Mouse (Mus musculus) intestine, embryonic 16.5 days (tissue): ENCODE data around the gene Gpha2. TPM values are rescaled to one million over a fixed set of nuclear protein-coding genes. Genes with fewer than 3 reads are reported as not detected.
A peak's percentile ranks its signal among the peaks of the same experiment; 100 is the strongest.

Experiments used
- ATAC-seq: fragments of 200-750 bp; cut with Nextera tagmentation; 2 replicates; pipeline ENCODE4 v1.8.0; 2017; ENCODE audit warnings: moderate TSS enrichment, moderate library complexity
- H3K27ac ChIP-seq: fragments of 300-500 bp; sonication (generic); 2 replicates; pipeline ENCODE4 v1.5.1; 2014; ENCODE audit warnings: mild to moderate bottlenecking, low read length
- H3K27me3 ChIP-seq: fragments of 300-500 bp; sonication (generic); replicated peaks from 2 replicates; pipeline ENCODE4 v1.6.1; 2014; ENCODE audit warnings: low read length, control low read depth, mixed read lengths; ENCODE audit not compliant: control insufficient read depth, insufficient read depth
- H3K36me3 ChIP-seq: fragments of 300-500 bp; sonication (generic); 2 replicates; pipeline ENCODE4 v1.6.1; 2014; ENCODE audit warnings: low read length, control low read depth; ENCODE audit not compliant: control insufficient read depth, insufficient read depth
- H3K4me1 ChIP-seq: fragments of 300-500 bp; sonication (generic); 2 replicates; pipeline ENCODE4 v1.6.1; 2014; ENCODE audit warnings: low read length, control low read depth, mixed read lengths; ENCODE audit not compliant: control insufficient read depth, insufficient read depth
- H3K4me2 ChIP-seq: fragments of 300-500 bp; sonication (generic); 2 replicates; pipeline ENCODE4 v1.6.1; 2014; ENCODE audit warnings: low read depth, low read length, control low read depth
- H3K4me3 ChIP-seq: fragments of 300-500 bp; sonication (generic); 2 replicates; pipeline ENCODE4 v1.5.1; 2014; ENCODE audit warnings: mild to moderate bottlenecking, low read length
- H3K9ac ChIP-seq: fragments of 300-500 bp; sonication (generic); 2 replicates; pipeline ENCODE4 v1.6.1; 2014; ENCODE audit warnings: low read depth, low read length
- H3K9me3 ChIP-seq: fragments of 300-500 bp; sonication (generic); 2 replicates; pipeline ENCODE4 v1.6.1; 2016; ENCODE audit warnings: low read length, control low read depth; ENCODE audit not compliant: control insufficient read depth
- WGBS: fragments of 180-500 bp; shearing (Covaris S2); extraction: QIAGEN DNeasy Blood & Tissue Kit; methylation state at CpG from one replicate; pipeline ENCODE4 v1.1.7; 2014; 5-methylcytosine and 5-hydroxymethylcytosine counted together
- polyA plus RNA-seq: library from polyadenylated mRNA; unstranded; fragments of >200 nt; fragmentation: Nextera tagmentation; extraction: Ambion mirVana; gene quantifications from 2 replicates; pipeline ENCODE4 v1.2.1, GENCODE M21; 2015

Gpha2 gene
- polyA plus RNA-seq, 1 experiment from 2014 or later = 0.23 TPM

DNA sequence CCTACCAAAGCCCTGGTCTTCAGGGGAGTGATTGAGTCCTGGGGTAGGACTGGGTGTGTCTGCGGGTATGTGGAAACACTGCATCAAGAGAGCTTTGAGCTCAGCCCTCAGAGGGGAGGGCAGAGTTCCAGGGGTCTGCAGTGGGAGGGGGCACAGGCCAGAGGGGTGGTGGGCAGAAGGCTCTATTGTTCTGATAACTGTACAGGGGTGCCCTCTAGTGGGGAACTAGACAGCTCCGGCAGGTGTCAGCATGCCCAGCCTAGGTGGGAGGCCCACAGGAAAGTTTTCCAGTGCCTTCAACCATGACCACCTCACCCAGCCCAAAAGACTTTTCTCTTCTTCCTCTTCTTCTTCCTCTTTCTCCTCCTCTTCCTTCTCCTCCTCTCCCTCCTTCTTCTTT, 34.2 kb downstream of the Gpha2 start:
- Histone ChIP-seq H3K9me3 (no peaks in the 10 kb centered on the region), H3K9ac (no peak overlapping the region), H3K27me3 (no peaks in the 10 kb centered on the region), H3K4me3 (no peak overlapping the region), H3K4me1 (peaks cover 3% of the 10 kb centered on the region; the same call in 1 of the 2 replicates), H3K4me2 (no peak overlapping the region), H3K27ac (no peak overlapping the region), H3K36me3 (peaks cover 28% of the 10 kb centered on the region)
- 69% methylated on average over 2 of the region's 2 CpGs for WGBS
- no peak for ATAC-seq

DNA sequence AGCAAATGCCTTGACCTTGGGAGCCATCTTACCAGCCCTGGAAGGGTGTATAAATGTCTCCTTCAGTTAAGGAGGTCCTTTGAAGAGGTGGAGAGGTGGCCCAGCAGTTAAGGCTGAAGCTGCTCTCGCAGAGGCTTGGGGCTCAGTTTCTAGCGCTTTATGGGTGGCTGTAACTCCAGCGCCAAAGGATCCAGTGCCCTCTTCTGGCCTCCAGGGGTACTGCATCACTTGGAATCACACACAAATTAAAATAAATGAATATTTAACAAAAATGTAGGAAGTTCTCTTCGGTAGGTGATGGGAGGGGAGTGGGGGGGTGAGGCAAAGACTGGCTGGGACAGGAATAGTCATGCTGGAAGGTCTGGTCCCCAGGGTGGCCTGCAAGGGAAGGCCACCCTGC, 34.8 kb downstream of the Gpha2 start:
- peaks cover 28% of the 10 kb centered on the region for H3K36me3 ChIP-seq
- H3K4me1 ChIP-seq = peaks cover 3% of the 10 kb centered on the region; the same call in 1 of the 2 replicates
- ATAC-seq = no peak
- H3K27me3 ChIP-seq = no peaks in the 10 kb centered on the region
- WGBS = 81% methylated on average over 4 of the region's 4 CpGs
- H3K4me2 ChIP-seq = no peak overlapping the region
- no peak overlapping the region for H3K4me3 ChIP-seq
- H3K9ac ChIP-seq = no peak overlapping the region
- H3K9me3 ChIP-seq = no peaks in the 10 kb centered on the region
- H3K27ac ChIP-seq = no peak overlapping the region

DNA sequence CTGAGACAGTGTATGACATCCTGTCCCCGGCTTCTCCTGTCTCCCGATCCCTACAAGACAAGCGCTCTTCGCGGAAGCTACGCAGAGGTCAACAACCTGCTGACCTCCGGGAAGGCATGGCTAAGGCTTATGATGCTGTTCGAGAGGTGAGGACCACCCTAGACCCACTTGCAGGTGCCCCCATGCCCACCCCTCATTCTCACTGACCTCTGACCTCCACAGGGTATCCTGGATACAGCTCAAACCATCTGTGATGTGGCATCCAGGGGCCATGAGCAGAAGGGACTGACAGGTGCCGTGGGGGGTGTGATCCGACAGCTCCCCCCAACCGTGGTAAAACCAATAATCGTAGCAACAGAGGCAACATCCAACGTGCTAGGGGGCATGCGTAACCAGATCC, 35.2 kb downstream of the Gpha2 start:
- peaks cover 3% of the 10 kb centered on the region; the same call in 1 of the 2 replicates for H3K4me1 ChIP-seq
- H3K4me2 ChIP-seq = no peak overlapping the region
- H3K36me3 ChIP-seq = peaks cover 28% of the 10 kb centered on the region
- no peak overlapping the region for H3K9ac ChIP-seq
- no peaks in the 10 kb centered on the region for H3K27me3 ChIP-seq
- 92% methylated on average over 14 of the region's 14 CpGs for WGBS
- no peak overlapping the region for H3K27ac ChIP-seq
- no peaks in the 10 kb centered on the region for H3K9me3 ChIP-seq
- no peak overlapping the region for H3K4me3 ChIP-seq
- no peak for ATAC-seq

DNA sequence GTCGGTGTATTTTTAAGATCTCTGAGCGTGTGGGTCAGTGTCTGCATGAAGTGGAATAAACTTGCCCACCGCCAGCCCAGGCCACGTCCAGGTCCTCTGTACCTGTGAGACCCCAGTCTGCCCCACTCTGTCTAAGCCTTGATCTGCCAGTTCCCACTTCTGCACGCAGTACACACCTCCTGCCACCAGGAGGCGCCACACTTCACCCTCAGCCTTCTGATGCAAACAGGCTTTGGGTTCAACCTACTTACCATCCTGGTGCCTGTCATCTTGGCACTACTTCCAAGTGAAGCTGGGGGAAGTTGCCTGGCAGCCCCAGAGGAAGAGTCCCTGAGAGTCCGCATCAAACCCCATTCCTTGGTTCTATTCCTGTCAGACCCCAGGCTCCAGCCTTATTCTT, 36.0 kb downstream of the Gpha2 start:
- no peaks in the 10 kb centered on the region for H3K27me3 ChIP-seq
- H3K36me3 ChIP-seq = peaks cover 28% of the 10 kb centered on the region
- H3K4me1 ChIP-seq = peaks cover 5% of the 10 kb centered on the region; the same call in 1 of the 2 replicates
- H3K9ac ChIP-seq = peak overlapping the region; percentile 76; the same call in 1 of the 2 replicates
- H3K27ac ChIP-seq = peak overlapping the region; percentile 89
- 60% methylated on average over 7 of the region's 7 CpGs for WGBS
- peak overlapping the region; percentile 49 for H3K4me2 ChIP-seq
- no peak for ATAC-seq
- no peaks in the 10 kb centered on the region for H3K9me3 ChIP-seq
- H3K4me3 ChIP-seq = no peak overlapping the region

DNA sequence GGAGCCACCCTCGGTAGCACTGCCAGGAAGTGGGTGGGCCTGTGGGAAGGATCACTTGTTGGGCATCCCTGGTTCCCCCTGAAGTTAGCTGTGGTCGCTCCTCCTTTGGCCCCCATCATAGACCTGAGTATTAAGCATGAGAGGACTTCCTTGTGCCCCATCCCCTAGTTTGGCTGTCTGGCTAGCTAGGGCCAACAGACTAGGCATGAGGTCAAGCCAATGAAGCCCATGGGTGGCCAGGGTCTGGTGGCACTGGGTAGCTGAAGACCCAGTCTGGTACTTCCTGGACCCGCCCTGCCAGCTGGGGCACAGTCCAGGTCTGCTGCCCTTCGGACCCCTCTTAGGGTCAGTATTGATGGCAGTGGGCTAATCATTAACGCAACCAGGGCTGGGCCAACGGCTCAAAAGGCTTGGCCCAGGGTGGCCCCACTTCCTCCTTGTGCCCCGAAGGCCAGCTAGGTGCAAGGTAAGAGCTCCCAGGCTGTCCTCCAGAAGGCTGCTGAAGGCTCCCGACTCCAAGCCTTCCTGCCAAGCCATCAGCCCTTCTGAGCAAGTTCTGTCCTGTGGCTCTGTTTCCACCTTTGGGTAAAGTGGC, 36.8 kb downstream of the Gpha2 start:
- peak overlapping the region; percentile 76 for H3K9ac ChIP-seq
- no peaks in the 10 kb centered on the region for H3K27me3 ChIP-seq
- no peaks in the 10 kb centered on the region for H3K9me3 ChIP-seq
- 53% methylated on average over 8 of the region's 8 CpGs for WGBS
- H3K4me1 ChIP-seq = peaks cover 11% of the 10 kb centered on the region; the same call in 1 of the 2 replicates
- peak overlapping the region; percentile 49 for H3K4me2 ChIP-seq
- H3K36me3 ChIP-seq = peaks cover 26% of the 10 kb centered on the region
- peak overlapping the region; percentile 98 for H3K27ac ChIP-seq
- ATAC-seq = peak; percentile 83
- H3K4me3 ChIP-seq = peak overlapping the region; percentile 58

DNA sequence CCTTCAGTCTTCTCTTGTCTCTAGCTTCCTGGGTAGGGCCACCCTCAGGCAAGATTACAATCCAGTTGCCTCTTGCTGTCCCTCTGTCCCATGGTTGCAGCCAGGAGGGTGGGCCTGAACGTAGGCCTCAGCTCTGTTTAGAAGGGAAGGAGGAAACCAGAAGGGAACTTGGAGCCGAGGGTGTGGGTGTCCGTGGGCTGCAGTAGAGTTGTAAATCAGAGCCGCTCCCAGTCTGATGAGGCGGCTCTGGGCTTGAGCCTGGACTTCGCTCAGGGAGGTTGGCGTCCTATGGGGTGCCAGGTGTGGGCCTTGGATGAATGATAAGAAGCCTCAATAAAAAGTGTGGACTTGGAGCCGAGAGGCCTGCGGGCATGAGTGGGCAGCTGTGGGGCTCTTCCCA, 38.0 kb downstream of the Gpha2 start:
- Histone ChIP-seq H3K9ac (peak overlapping the region; percentile 76), H3K36me3 (peaks cover 20% of the 10 kb centered on the region), H3K4me2 (peak overlapping the region; percentile 49), H3K4me1 (peaks cover 12% of the 10 kb centered on the region; the same call in 1 of the 2 replicates), H3K27ac (peak overlapping the region; percentile 98), H3K27me3 (no peaks in the 10 kb centered on the region), H3K9me3 (no peaks in the 10 kb centered on the region), H3K4me3 (peak overlapping the region; percentile 58)
- ATAC-seq = peak; percentile 74
- WGBS = 43% methylated on average over 9 of the region's 9 CpGs

DNA sequence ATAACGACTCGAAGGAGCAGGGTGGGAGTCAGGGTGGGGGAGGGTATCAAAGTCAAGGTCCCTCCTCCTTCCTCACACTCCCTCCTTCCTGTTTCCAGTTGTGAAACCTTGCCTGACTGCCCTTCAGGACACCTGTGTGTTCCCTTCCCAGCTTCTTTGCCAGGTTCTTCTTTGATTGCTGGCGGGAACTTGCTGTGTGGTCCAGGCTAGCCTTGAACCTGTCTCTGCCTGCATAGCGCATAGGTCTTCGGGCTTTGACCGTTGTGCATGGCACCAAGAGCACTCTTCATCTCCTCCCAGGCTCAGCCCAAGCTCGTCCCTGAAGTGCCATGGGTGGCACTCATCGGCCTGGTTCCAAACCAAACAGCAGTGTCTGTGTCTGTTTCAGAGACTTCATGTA, 38.8 kb downstream of the Gpha2 start:
- no peaks in the 10 kb centered on the region for H3K9me3 ChIP-seq
- no peaks in the 10 kb centered on the region for H3K27me3 ChIP-seq
- H3K4me3 ChIP-seq = peak overlapping the region; percentile 58
- H3K4me2 ChIP-seq = peak overlapping the region; percentile 49
- H3K4me1 ChIP-seq = peaks cover 12% of the 10 kb centered on the region; the same call in 1 of the 2 replicates
- H3K36me3 ChIP-seq = peaks cover 16% of the 10 kb centered on the region
- H3K9ac ChIP-seq = peak overlapping the region; percentile 76
- peak overlapping the region; percentile 98 for H3K27ac ChIP-seq
- ATAC-seq = no peak
- 67% methylated on average over 8 of the region's 8 CpGs for WGBS

DNA sequence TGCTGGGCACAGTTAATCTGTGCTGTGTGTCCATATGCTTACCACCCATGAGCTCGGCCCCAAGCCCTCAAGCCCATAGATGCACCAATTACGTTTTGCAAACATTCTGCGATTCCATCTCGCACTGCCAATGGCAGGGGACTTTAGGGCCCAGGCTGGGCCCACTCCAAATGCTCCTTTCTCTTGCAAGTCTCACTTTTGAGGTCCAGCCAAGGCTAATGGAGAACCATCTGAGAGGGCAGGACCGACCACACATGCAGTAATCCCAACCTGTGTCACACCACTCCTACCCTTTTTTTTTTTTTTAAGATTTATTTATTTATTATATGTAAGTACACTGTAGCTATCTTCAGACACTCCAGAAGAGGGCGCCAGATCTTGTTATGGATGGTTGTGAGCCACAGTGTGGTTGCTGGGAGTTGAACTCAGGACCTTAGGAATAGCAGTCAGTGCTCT, 39.6 kb downstream of the Gpha2 start:
- H3K9ac ChIP-seq = peak overlapping the region; percentile 76
- WGBS = 56% methylated on average over 6 of the region's 6 CpGs
- H3K27ac ChIP-seq = peak overlapping the region; percentile 98
- peak overlapping the region; percentile 49 for H3K4me2 ChIP-seq
- peak overlapping the region; percentile 58 for H3K4me3 ChIP-seq
- no peaks in the 10 kb centered on the region for H3K9me3 ChIP-seq
- peaks cover 8% of the 10 kb centered on the region for H3K36me3 ChIP-seq
- peaks cover 12% of the 10 kb centered on the region; the same call in 1 of the 2 replicates for H3K4me1 ChIP-seq
- no peak for ATAC-seq
- H3K27me3 ChIP-seq = no peaks in the 10 kb centered on the region

DNA sequence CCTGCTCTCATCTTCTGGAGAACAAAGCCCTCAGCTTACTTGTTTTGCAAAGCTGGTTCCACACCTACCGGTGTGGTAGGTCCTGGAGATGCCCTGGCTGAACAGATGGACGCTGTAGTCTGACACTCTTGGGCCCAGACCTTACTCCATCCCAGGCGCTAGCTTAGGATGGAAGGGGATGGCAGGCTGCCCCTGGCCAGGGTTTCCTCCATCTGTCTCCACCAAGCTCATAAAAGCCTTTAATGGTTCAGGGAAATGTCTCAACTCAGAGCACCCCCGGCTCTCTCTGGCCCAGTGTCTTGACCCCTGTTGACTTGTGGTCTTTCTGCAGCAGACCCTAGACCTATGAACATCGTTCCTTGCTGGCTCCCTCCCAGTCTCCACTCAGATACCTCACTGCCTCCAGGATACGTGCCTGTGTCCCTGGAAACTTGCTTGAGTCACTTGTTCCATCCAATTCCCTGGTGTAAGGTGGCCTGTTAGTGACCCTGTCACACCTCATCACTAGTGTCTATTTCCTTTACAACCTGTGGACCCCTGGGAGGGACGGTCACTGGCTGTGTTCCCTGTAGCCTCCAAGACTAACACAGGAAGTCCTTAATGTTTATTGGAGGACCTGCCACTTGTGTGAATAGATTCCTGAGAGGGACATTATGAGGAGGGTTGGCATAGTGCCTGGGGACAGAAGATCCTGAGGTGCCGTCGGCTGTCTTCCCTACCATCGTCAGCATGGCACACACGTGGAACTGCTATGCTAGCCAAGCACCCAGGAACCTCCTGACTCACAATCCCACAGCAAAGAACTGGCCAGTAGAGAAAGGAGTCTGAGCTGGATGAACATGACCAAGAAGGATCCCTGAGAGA, 41.4 kb downstream of the Gpha2 start:
- Histone ChIP-seq H3K9me3 (no peaks in the 10 kb centered on the region), H3K4me2 (no peak overlapping the region), H3K27ac (peak overlapping the region; percentile 63), H3K27me3 (no peaks in the 10 kb centered on the region), H3K9ac (peak overlapping the region; percentile 26; the same call in 1 of the 2 replicates), H3K4me1 (peaks cover 11% of the 10 kb centered on the region), H3K4me3 (no peak overlapping the region), H3K36me3 (no peaks in the 10 kb centered on the region)
- no peak for ATAC-seq
- WGBS = 53% methylated on average over 11 of the region's 11 CpGs
